Mouse (Mus musculus): ENCODE measurements around the gene Gstp1. TPM values are rescaled to one million over a fixed set of nuclear protein-coding genes. Genes with fewer than 3 reads are reported as not detected.
"Not testable (repeated sequence)": the region's sequence is repeated elsewhere in the genome, so short reads cannot be mapped to it uniquely, and the experiment has no call there.

The Gstp1 gene
- polyA plus RNA-seq, 1 experiment, result 591 TPM

- not testable (repeated sequence) for DNase-seq (ENCODE audit: low spot score)
These were observed 3.2 kb upstream of the Gstp1 start for GRCm38 (mm10) chr19:4040941-4041340.

- DNase-seq (ENCODE audit: low spot score), result not testable (repeated sequence)
These were observed 514 bp downstream of the Gstp1 start for GRCm38 (mm10) chr19:4037154-4037787.

- DNase-seq (ENCODE audit: low spot score), result no peak
These were observed 1.3 kb downstream of the Gstp1 start for GRCm38 (mm10) chr19:4036327-4037045.

GRCm38 (mm10) chr19:4033742-4034141 lies 4.0 kb downstream of the Gstp1 start:
- no peak for DNase-seq (ENCODE audit: low spot score)

- no peak for DNase-seq (ENCODE audit: low spot score)
These were observed 4.5 kb downstream of the Gstp1 start for GRCm38 (mm10) chr19:4033298-4033697.

- no peak for DNase-seq (ENCODE audit: low spot score)
These were observed 5.1 kb downstream of the Gstp1 start for GRCm38 (mm10) chr19:4032668-4033067.

GRCm38 (mm10) chr19:4027576-4027975 lies 10.2 kb downstream of the Gstp1 start:
- DNase-seq (ENCODE audit: low spot score), result no peak

- no peak for DNase-seq (ENCODE audit: low spot score)
These were observed 14.6 kb downstream of the Gstp1 start for GRCm38 (mm10) chr19:4023185-4023584.

- DNase-seq (ENCODE audit: low spot score), result no peak
These were observed 18.8 kb downstream of the Gstp1 start for GRCm38 (mm10) chr19:4018743-4019583.

- no peak for DNase-seq (ENCODE audit: low spot score)
These were observed 19.7 kb downstream of the Gstp1 start for GRCm38 (mm10) chr19:4017921-4018587.

- DNase-seq (ENCODE audit: low spot score), result no peak
These were observed 22.1 kb downstream of the Gstp1 start for GRCm38 (mm10) chr19:4015635-4016034.

GRCm38 (mm10) chr19:4014802-4015201 lies 23.0 kb downstream of the Gstp1 start:
- no peak for DNase-seq (ENCODE audit: low spot score)

- DNase-seq (ENCODE audit: low spot score), result no peak
These were observed 24.7 kb downstream of the Gstp1 start for GRCm38 (mm10) chr19:4013066-4013465.

- DNase-seq (ENCODE audit: low spot score), result peak; percentile 86
These were observed 25.3 kb downstream of the Gstp1 start, which contains the start of gene Ndufv1 for GRCm38 (mm10) chr19:4012432-4013022. TSS of gene Ndufv1 (minus strand) at chr19:4012806.

GRCm38 (mm10) chr19:4011086-4011485 lies 26.7 kb downstream of the Gstp1 start:
- DNase-seq (ENCODE audit: low spot score), result no peak

- no peak for DNase-seq (ENCODE audit: low spot score)
These were observed 31.8 kb downstream of the Gstp1 start for GRCm38 (mm10) chr19:4005971-4006370.

- no peak for DNase-seq (ENCODE audit: low spot score)
These were observed 32.7 kb downstream of the Gstp1 start for GRCm38 (mm10) chr19:4005091-4005490.

- no peak for DNase-seq (ENCODE audit: low spot score)
These were observed 33.5 kb downstream of the Gstp1 start for GRCm38 (mm10) chr19:4004331-4004730.

GRCm38 (mm10) chr19:4003641-4004040 lies 34.1 kb downstream of the Gstp1 start:
- no peak for DNase-seq (ENCODE audit: low spot score)

GRCm38 (mm10) chr19:4003112-4003511 lies 34.7 kb downstream of the Gstp1 start, which contains the start of gene Doc2g:
TSS of gene Doc2g (plus strand) at chr19:4003313.
- no peak for DNase-seq (ENCODE audit: low spot score)

- DNase-seq (ENCODE audit: low spot score), result no peak
These were observed 36.0 kb downstream of the Gstp1 start for GRCm38 (mm10) chr19:4001752-4002151.

All from urinary bladder, adult 2 months (tissue).